Mouse (Mus musculus) effector memory CD4-positive, alpha-beta T cell, adult 7 months (primary cell): Measurements from ENCODE around the gene Plaur. TPM values are rescaled to one million over a fixed set of nuclear protein-coding genes. Genes with fewer than 3 reads are reported as not detected.

Source experiments
- polyA plus RNA-seq: library from polyadenylated mRNA; unstranded; fragments of 100-300 nt; shearing (Covaris generic); gene quantifications from one replicate; pipeline ENCODE4 v1.2.1, GENCODE M21; 2017

Plaur gene
- 1.8 TPM for polyA plus RNA-seq

GRCm38 (mm10) chr7:24462388-24463319, at the start of gene Plaur:
Plaur (plus strand) TSS chr7:24462484.

DNA sequence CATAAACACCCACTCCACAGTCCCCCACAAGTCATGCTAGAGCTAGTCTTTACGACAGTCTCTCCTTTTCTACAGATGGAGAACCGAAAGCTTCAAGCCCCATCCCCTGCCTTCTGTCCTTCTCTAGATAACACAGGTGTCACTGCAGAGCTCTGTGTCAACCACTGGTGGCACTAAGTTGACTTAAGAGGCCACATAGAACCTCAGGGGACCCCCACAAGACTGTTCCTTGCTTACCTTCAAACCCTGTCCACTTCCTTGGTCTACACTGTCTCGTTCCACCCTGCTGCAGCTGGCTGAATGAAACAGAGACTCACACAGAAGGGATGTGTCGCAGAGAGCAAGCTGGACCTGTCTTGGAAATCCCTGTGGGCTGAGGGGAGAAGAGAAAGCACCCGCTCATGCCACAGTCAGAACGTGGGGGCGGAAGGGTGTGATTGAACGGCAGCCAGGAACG, 10.4 kb upstream of the Plaur start, which contains the start of gene Irgc1:
Gene Irgc1, minus strand, starts transcription at position 443 of the 457 bp plus-strand sequence.

GRCm38 (mm10) chr7:24481474-24482207, 19.4 kb downstream of the Plaur start, which contains the start of gene Cadm4:
Cadm4 (plus strand) TSS chr7:24482023.

DNA sequence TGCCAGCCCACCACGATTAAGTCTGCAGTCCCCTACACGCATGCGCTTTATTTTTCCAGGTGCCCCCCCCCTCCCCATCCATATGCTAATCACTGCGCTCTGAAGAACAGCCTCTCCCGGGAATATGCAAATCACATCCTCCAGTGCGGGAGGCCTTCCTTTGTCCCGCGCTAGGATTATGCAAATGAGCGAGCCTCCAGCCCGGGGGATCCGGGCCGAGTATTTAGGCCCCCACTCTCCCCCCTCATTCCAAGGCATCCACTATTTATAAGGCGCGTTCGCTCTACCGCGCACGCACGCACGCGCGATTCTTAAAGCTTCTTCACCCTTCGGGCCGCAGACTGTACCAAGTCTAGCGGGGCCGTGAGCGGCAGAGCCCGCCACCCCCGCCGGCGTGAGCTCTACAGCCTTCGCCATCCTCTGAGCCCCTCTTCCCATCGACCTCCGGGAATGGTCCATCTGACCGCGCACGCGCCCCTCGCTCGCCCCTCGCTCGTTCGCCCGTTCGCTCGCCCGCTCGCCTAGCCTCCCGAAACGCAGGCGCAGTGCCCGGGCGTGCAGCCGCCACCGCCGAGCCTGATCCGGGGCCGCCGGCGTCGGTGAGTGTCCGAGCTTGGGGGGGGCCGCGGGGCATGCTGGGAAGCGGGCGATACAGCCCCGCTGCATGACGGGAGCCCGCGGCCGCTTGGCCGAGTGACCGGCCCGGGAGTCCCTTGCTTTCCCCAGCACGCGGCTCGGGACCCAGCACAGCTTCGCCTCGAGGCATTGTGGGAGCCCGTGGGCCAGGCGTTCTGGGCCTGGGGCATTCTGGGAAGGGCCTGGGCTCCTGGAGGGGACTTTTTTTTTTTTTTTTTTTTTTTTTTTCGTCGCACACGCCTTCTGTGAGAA, 44.8 kb downstream of the Plaur start, which contains the start of gene Zfp428:
Gene Zfp428, plus strand, starts transcription at position 169 of the 888 bp plus-strand sequence.

GRCm38 (mm10) chr7:24512355-24512754, 50.1 kb downstream of the Plaur start, which contains the start of gene AC161166.1:
AC161166.1 (minus strand) TSS chr7:24512455.

Other genes starting within 250 kb of the Plaur start
- 2.5 TPM for gene Zfp109, start 224.9 kb upstream of the Plaur start, polyA plus RNA-seq
- 0.20 TPM for gene Zfp108, start 207.7 kb upstream of the Plaur start, polyA plus RNA-seq
- 0.72 TPM for gene Zfp93, start 192.1 kb upstream of the Plaur start, polyA plus RNA-seq
- 11.7 TPM for gene Zfp61, start 161.3 kb upstream of the Plaur start, polyA plus RNA-seq
- gene Zfp94, start 145.8 kb upstream of the Plaur start, polyA plus RNA-seq: 3.8 TPM
- not detected for gene Tescl, start 128.5 kb upstream of the Plaur start, polyA plus RNA-seq
- 0.45 TPM for gene Lypd5, start 113.3 kb upstream of the Plaur start, polyA plus RNA-seq
- gene Kcnn4, start 92.2 kb upstream of the Plaur start, polyA plus RNA-seq: 156 TPM
- gene Smg9, start 62.9 kb upstream of the Plaur start, polyA plus RNA-seq: 49.0 TPM
- not detected for gene Irgc1, start 10.2 kb upstream of the Plaur start, polyA plus RNA-seq
- not detected for gene Cadm4, start 19.5 kb downstream of the Plaur start, polyA plus RNA-seq
- gene Zfp428, start 44.5 kb downstream of the Plaur start, polyA plus RNA-seq: 1.3 TPM
- not detected for gene AC161166.1, start 50.0 kb downstream of the Plaur start, polyA plus RNA-seq
- 2.7 TPM for gene Irgq, start 68.2 kb downstream of the Plaur start, polyA plus RNA-seq
- gene Pinlyp, start 83.6 kb downstream of the Plaur start, polyA plus RNA-seq: not detected
- 47.0 TPM for gene Xrcc1, start 83.8 kb downstream of the Plaur start, polyA plus RNA-seq
- 13.6 TPM for gene Ethe1, start 125.1 kb downstream of the Plaur start, polyA plus RNA-seq
- not detected for gene Zfp575, start 125.2 kb downstream of the Plaur start, polyA plus RNA-seq
- gene Phldb3, start 148.3 kb downstream of the Plaur start, polyA plus RNA-seq: not detected
- gene Lypd3, start 174.1 kb downstream of the Plaur start, polyA plus RNA-seq: not detected
- gene Tex101, start 214.2 kb downstream of the Plaur start, polyA plus RNA-seq: not detected
- gene BC049730, start 246.8 kb downstream of the Plaur start, polyA plus RNA-seq: not detected